Mouse (Mus musculus): ENCODE data around the gene Ctps.

DNA sequence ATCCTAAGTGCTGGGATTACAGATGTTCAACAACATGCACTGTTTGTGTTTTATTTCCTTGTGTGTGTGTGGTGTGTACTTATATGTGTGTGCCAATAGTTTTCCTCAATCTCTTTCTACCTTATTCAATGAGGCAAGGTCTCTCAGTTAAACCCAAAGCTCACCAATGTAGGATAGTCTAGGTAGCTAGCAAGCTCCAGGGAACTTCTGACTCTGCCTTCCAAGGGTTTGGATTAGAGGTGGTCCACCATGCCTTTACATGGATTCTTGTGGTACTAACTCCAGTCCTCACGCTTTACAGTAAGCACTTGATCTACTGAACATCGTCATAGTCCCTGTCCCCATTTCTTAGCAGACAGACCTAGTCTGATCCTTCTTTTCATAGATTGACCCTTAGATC lies 55.7 kb downstream of the Ctps start:
- TF ChIP-seq CTCF (IDR thresholded peaks at IDR 0.05) (no peak), EP300 (IDR thresholded peaks at IDR 0.05; ENCODE audit: insufficient read depth, low read depth, low read length) (no peak)

Data from heart, adult 2 months (tissue).